Mouse (Mus musculus): ENCODE measurements around the gene Apol9a.
A peak's percentile ranks its signal among the peaks of the same experiment; 100 is the strongest.
"Not testable (repeated sequence)": the region's sequence is repeated elsewhere in the genome, so short reads cannot be mapped to it uniquely, and the experiment has no call there.

Apol9a gene

GRCm38 (mm10) chr15:77411035-77411434 is at the start of gene Apol9a:
Gene Apol9a (minus strand): TSS chr15:77411135.
- DNase-seq (ENCODE audit: low spot score): not testable (repeated sequence)

GRCm38 (mm10) chr15:77449927-77450326 is 39.0 kb upstream of the Apol9a start:
- DNase-seq (ENCODE audit: low spot score): not testable (repeated sequence)

- DNase-seq (ENCODE audit: low spot score): not testable (repeated sequence)
These were observed 36.5 kb upstream of the Apol9a start, which contains the start of gene Apol7b for GRCm38 (mm10) chr15:77447392-77447791. Gene Apol7b (minus strand): TSS chr15:77447492.

GRCm38 (mm10) chr15:77445668-77446067 is 34.7 kb upstream of the Apol9a start:
- not testable (repeated sequence) for DNase-seq (ENCODE audit: low spot score)

- not testable (repeated sequence) for DNase-seq (ENCODE audit: low spot score)
These were observed 33.8 kb upstream of the Apol9a start for GRCm38 (mm10) chr15:77444746-77445145.

GRCm38 (mm10) chr15:77428690-77429448 is 17.9 kb upstream of the Apol9a start:
- not testable (repeated sequence) for DNase-seq (ENCODE audit: low spot score)

GRCm38 (mm10) chr15:77422925-77423324 is 12.0 kb upstream of the Apol9a start:
- DNase-seq (ENCODE audit: low spot score): not testable (repeated sequence)

GRCm38 (mm10) chr15:77419657-77420056 is 8.7 kb upstream of the Apol9a start:
- not testable (repeated sequence) for DNase-seq (ENCODE audit: low spot score)

- not testable (repeated sequence) for DNase-seq (ENCODE audit: low spot score)
These were observed 5.9 kb upstream of the Apol9a start for GRCm38 (mm10) chr15:77416655-77417333.

- not testable (repeated sequence) for DNase-seq (ENCODE audit: low spot score)
These were observed 4.7 kb upstream of the Apol9a start for GRCm38 (mm10) chr15:77415653-77416052.

- DNase-seq (ENCODE audit: low spot score): peak; percentile 39
These were observed 1.8 kb upstream of the Apol9a start for GRCm38 (mm10) chr15:77412695-77413094.

- not testable (repeated sequence) for DNase-seq (ENCODE audit: low spot score)
These were observed 4.6 kb downstream of the Apol9a start for GRCm38 (mm10) chr15:77406370-77406769.

GRCm38 (mm10) chr15:77399027-77399426 is 11.9 kb downstream of the Apol9a start, which contains the start of gene Apol7a:
Gene Apol7a (minus strand): TSS chr15:77399110.
- peak; percentile 39 for DNase-seq (ENCODE audit: low spot score)

- not testable (repeated sequence) for DNase-seq (ENCODE audit: low spot score)
These were observed 13.3 kb downstream of the Apol9a start for GRCm38 (mm10) chr15:77397450-77398132.

GRCm38 (mm10) chr15:77393832-77394231 is 17.1 kb downstream of the Apol9a start:
- DNase-seq (ENCODE audit: low spot score): not testable (repeated sequence)

- no peak for DNase-seq (ENCODE audit: low spot score)
These were observed 23.5 kb downstream of the Apol9a start for GRCm38 (mm10) chr15:77387462-77387861.

- DNase-seq (ENCODE audit: low spot score): no peak
These were observed 26.4 kb downstream of the Apol9a start for GRCm38 (mm10) chr15:77384340-77385030.

- no peak for DNase-seq (ENCODE audit: low spot score)
These were observed 28.1 kb downstream of the Apol9a start for GRCm38 (mm10) chr15:77382880-77383279.

- DNase-seq (ENCODE audit: low spot score): no peak
These were observed 28.6 kb downstream of the Apol9a start for GRCm38 (mm10) chr15:77382271-77382850.

- DNase-seq (ENCODE audit: low spot score): no peak
These were observed 29.5 kb downstream of the Apol9a start for GRCm38 (mm10) chr15:77381481-77381880.

GRCm38 (mm10) chr15:77379921-77380320 is 31.0 kb downstream of the Apol9a start:
- DNase-seq (ENCODE audit: low spot score): no peak

All from retina, embryonic 14.5 days (tissue).